Mouse (Mus musculus): ENCODE results near the gene Pla2g4a.

DNA sequence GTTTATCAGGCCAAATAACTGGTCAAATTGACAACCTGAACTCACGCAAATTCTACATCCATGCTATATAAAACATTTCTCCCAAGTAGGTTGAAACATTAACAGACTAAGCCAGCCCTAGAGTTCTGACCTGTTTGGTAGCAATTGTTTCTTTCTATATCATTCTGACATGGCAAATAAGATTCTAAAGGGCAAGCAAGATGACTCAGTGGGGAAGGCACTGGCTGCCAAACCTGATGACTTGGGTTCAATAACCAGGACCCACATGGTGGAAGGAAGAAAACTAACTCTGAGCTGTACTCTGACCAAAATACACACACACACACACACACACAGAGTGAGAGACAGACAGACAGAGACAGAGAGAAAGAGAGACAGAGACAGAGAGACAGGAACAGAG lies 11.8 kb downstream of the Pla2g4a start:
- TF ChIP-seq CTCF (IDR thresholded peaks at IDR 0.05; ENCODE audit: low read depth): no peak
- TF ChIP-seq EP300 (IDR thresholded peaks at IDR 0.05; ENCODE audit: low read depth): no peak
